In genomic region chr4:150239087-150239480, GRCm38 (mm10) we compare ENCODE assay signal across 9 mouse cellular contexts. TPM values are rescaled to one million over a fixed set of nuclear protein-coding genes. Genes with fewer than 3 reads are reported as not detected.
A peak's percentile ranks its signal among the peaks of the same experiment; 100 is the strongest.
DNase-seq lines count a peak whose midpoint lies in the region; ATAC-seq and TF ChIP-seq lines count a peak whose summit lies in the region.
"Had no signal": no experiment of that assay in that cellular context is flagged by ENCODE, and none has a peak within 500 bp of the region (broad histone marks: within the 10 kb centered on the region; RNA-seq: fewer than 3 reads in every experiment).

No protein-coding gene starts in this region.

- 19% methylated on average over 5 of the region's 5 CpGs for WGBS in heart, embryonic 14.5 days
- WGBS in hindbrain, embryonic 11.5 days = 25% methylated on average over 5 of the region's 5 CpGs
- WGBS in midbrain, embryonic 11.5 days = 24% methylated on average over 5 of the region's 5 CpGs
- WGBS in lung, adult 2 months = 66% methylated on average over 5 of the region's 5 CpGs

- no peak for TF ChIP-seq CTCF in MEL (IDR thresholded peaks at IDR 0.05 in 2 of 3, conservative IDR thresholded peaks at IDR 0.05 in 1 of 3; ENCODE audit: control insufficient read depth in 1 of 3, insufficient read depth in 1 of 3, low read depth in 2 of 3, low read length in 3 of 3, poor library complexity in 1 of 3, severe bottlenecking in 1 of 3)
- TF ChIP-seq CTCF in lung, adult 2 months (IDR thresholded peaks at IDR 0.05; ENCODE audit: insufficient read depth, low read length) = no peak

- H3K27me3 ChIP-seq in heart, embryonic 14.5 days (ENCODE audit: control insufficient read depth, insufficient read depth, low read length) = no peaks in the 10 kb centered on the region
- no peaks in the 10 kb centered on the region for H3K27me3 ChIP-seq in MEL (ENCODE audit: control insufficient read depth in 1 of 2, insufficient read depth in 2 of 2, low read length in 2 of 2)
- H3K27me3 ChIP-seq in hindbrain, embryonic 11.5 days (ENCODE audit: control insufficient read depth, insufficient read depth, low read length) = no peaks in the 10 kb centered on the region
- no peaks in the 10 kb centered on the region for H3K27me3 ChIP-seq in midbrain, embryonic 11.5 days (ENCODE audit: control insufficient read depth, insufficient read depth, low read length)

- intact Hi-C loops in heart, postnatal 14 days (cut with DNase I) = loop anchor here (2.0 kb wide), 1 partner anchor 14 kb away; no protein-coding TSS in a partner anchor

- TF ChIP-seq POLR2A in MEL (IDR thresholded peaks at IDR 0.05; ENCODE audit: control insufficient read depth in 1 of 2, insufficient read depth in 1 of 2, low read depth in 1 of 2, low read length in 2 of 2, poor library complexity in 1 of 2) = no peak
- no peak for TF ChIP-seq POLR2A in lung, adult 2 months (IDR thresholded peaks at IDR 0.05; ENCODE audit: borderline replicate concordance, extremely low read depth, low read depth, low read length)

- H3K79me2 ChIP-seq in MEL (ENCODE audit: control insufficient read depth, insufficient read depth, low read length, poor library complexity) = peaks cover 52% of the 10 kb centered on the region

- ATAC-seq in heart, embryonic 14.5 days (ENCODE audit: insufficient number of reproducible peaks, insufficient read depth, low FRiP score, low read depth) = no peak
- no peak for ATAC-seq in hindbrain, embryonic 11.5 days (ENCODE audit: low FRiP score)
- no peak for ATAC-seq in midbrain, embryonic 11.5 days (ENCODE audit: low FRiP score)

- peak overlapping the region; percentile 80 to 99 for H3K27ac ChIP-seq in heart, embryonic 14.5 days (replicated peaks in 1 of 2; ENCODE audit: control insufficient read depth in 1 of 2, insufficient read depth in 1 of 2, low read depth in 2 of 2, low read length in 2 of 2)
- peak overlapping the region; percentile 88 for H3K27ac ChIP-seq in MEL (ENCODE audit: control insufficient read depth, low read depth, low read length)
- H3K27ac ChIP-seq in hindbrain, embryonic 11.5 days (ENCODE audit: low read depth, low read length) = no peak overlapping the region
- H3K27ac ChIP-seq in midbrain, embryonic 11.5 days (ENCODE audit: low read depth, low read length) = no peak overlapping the region

- no peak for TF ChIP-seq RAD21 in MEL (IDR thresholded peaks at IDR 0.05; ENCODE audit: low read depth, low read length)

- H3K4me3 ChIP-seq in heart, embryonic 14.5 days (ENCODE audit: control insufficient read depth in 1 of 2, insufficient read depth in 1 of 2, low read depth in 1 of 2, low read length in 2 of 2) = peak overlapping the region; percentile 64 to 96
- peak overlapping the region; percentile 50 to 99 for H3K4me3 ChIP-seq in MEL (ENCODE audit: control insufficient read depth in 1 of 2, insufficient read depth in 1 of 2, low read depth in 2 of 2, low read length in 2 of 2)
- H3K4me3 ChIP-seq in hindbrain, embryonic 11.5 days (ENCODE audit: low read depth, low read length) = peak overlapping the region; percentile 68
- H3K4me3 ChIP-seq in midbrain, embryonic 11.5 days (ENCODE audit: low read depth, low read length) = peak overlapping the region; percentile 85
- no peak overlapping the region for H3K4me3 ChIP-seq in lung, adult 2 months (replicated peaks; ENCODE audit: extremely low read depth, low read depth, low read length)

- no peak for TF ChIP-seq EP300 in MEL (IDR thresholded peaks at IDR 0.05; ENCODE audit: low read depth in 1 of 2, low read length in 2 of 2)

- H3K9me3 ChIP-seq in heart, embryonic 14.5 days (ENCODE audit: control insufficient read depth, low read length) = no peaks in the 10 kb centered on the region
- no peaks in the 10 kb centered on the region for H3K9me3 ChIP-seq in MEL (replicated peaks; ENCODE audit: insufficient read depth, low read length)
- H3K9me3 ChIP-seq in hindbrain, embryonic 11.5 days (ENCODE audit: control insufficient read depth, low read length) = no peaks in the 10 kb centered on the region
- H3K9me3 ChIP-seq in midbrain, embryonic 11.5 days (ENCODE audit: control insufficient read depth, low read length) = no peaks in the 10 kb centered on the region

- peaks cover 10 to 48% of the 10 kb centered on the region in 2 experiments for H3K4me1 ChIP-seq in heart, embryonic 14.5 days (ENCODE audit: control insufficient read depth in 2 of 2, insufficient read depth in 2 of 2, low read length in 2 of 2)
- H3K4me1 ChIP-seq in MEL (ENCODE audit: control insufficient read depth in 1 of 2, insufficient read depth in 2 of 2, low read length in 2 of 2) = peaks cover 7 to 37% of the 10 kb centered on the region in 2 experiments
- peaks cover 7% of the 10 kb centered on the region; the same call in 1 of the 2 replicates for H3K4me1 ChIP-seq in hindbrain, embryonic 11.5 days (replicated peaks; ENCODE audit: control insufficient read depth, insufficient read depth, low read length)
- peaks cover 20% of the 10 kb centered on the region for H3K4me1 ChIP-seq in midbrain, embryonic 11.5 days (ENCODE audit: control insufficient read depth, insufficient read depth, low read length)
- peaks cover 13% of the 10 kb centered on the region for H3K4me1 ChIP-seq in lung, adult 2 months (ENCODE audit: control insufficient read depth, insufficient read depth, low read length)

- no peak for DNase-seq in heart, postnatal 14 days
- DNase-seq in MEL (ENCODE audit: low read depth, low spot score) = no peak
- peak; percentile 22 for DNase-seq in hindbrain, embryonic 11.5 days (ENCODE audit: low spot score)
- DNase-seq in midbrain, embryonic 11.5 days (ENCODE audit: low spot score, missing footprints) = no peak
- DNase-seq in lung, adult 2 months = no peak
- no peak for DNase-seq in lung, postnatal 36 days
- no peak for DNase-seq in right cerebral cortex, adult 18-20 months
- DNase-seq: gastrocnemius, postnatal 14 days had no signal

- H3K36me3 ChIP-seq in heart, embryonic 14.5 days (ENCODE audit: control insufficient read depth, insufficient read depth, low read length) = peaks cover 55% of the 10 kb centered on the region
- H3K36me3 ChIP-seq in MEL (ENCODE audit: control insufficient read depth in 1 of 2, insufficient read depth in 2 of 2, low read length in 2 of 2) = peaks cover 19 to 40% of the 10 kb centered on the region in 2 experiments
- H3K36me3 ChIP-seq in hindbrain, embryonic 11.5 days (ENCODE audit: control insufficient read depth, insufficient read depth, low read length) = peaks cover 15% of the 10 kb centered on the region
- H3K36me3 ChIP-seq in midbrain, embryonic 11.5 days (ENCODE audit: control insufficient read depth, insufficient read depth, low read length) = peaks cover 27% of the 10 kb centered on the region

- H3K4me2 ChIP-seq in heart, embryonic 14.5 days (ENCODE audit: low read length) = peak overlapping the region; percentile 71
- H3K4me2 ChIP-seq in hindbrain, embryonic 11.5 days (replicated peaks; ENCODE audit: low read depth, low read length) = peak overlapping the region; percentile 56
- H3K4me2 ChIP-seq in midbrain, embryonic 11.5 days = peak overlapping the region; percentile 68

- peak overlapping the region; percentile 99 for H3K9ac ChIP-seq in heart, embryonic 14.5 days (ENCODE audit: low read length)
- peak overlapping the region; percentile 92 for H3K9ac ChIP-seq in MEL (ENCODE audit: control insufficient read depth, low read depth, low read length, poor library complexity, severe bottlenecking)
- no peak overlapping the region; the same call in 1 of the 2 replicates for H3K9ac ChIP-seq in hindbrain, embryonic 11.5 days (ENCODE audit: low read depth, low read length)
- no peak overlapping the region; the same call in 1 of the 2 replicates for H3K9ac ChIP-seq in midbrain, embryonic 11.5 days (ENCODE audit: low read length)

TF ChIP-seq in MEL, 35 proteins besides CTCF, POLR2A, EP300 and RAD21:
- TF ChIP-seq ZMIZ1 (IDR thresholded peaks at IDR 0.05; ENCODE audit: low read depth, low read length) (no peak), MYB (IDR thresholded peaks at IDR 0.05; ENCODE audit: low read depth, low read length) (no peak), SIN3A (IDR thresholded peaks at IDR 0.05; ENCODE audit: low read length) (no peak)

RNA-seq across cellular contexts. Expression of gene Eno1, which starts 2.6 kb away (rescaled TPM):
- polyA plus RNA-seq in heart, embryonic 14.5 days (2014; fragmentation: Nextera tagmentation; extraction: Ambion mirVana) = 1,771 and 1,859 TPM in 2 replicates
- total RNA-seq in heart, postnatal 14 days (2021) = 100 to 1,000 TPM; 165 to 170 TPM
- total RNA-seq in MEL (2012; rRNA removed) = 254 and 516 TPM in 2 replicates
- 1,000 to 10,000 TPM in 1 of 2 experiments, 100 to 1,000 TPM in 1; 737 to 5,492 TPM for polyA plus RNA-seq in MEL (2012; ENCODE audit: insufficient read depth in 1 of 2, insufficient read length in 2 of 2, low read depth in 1 of 2, low replicate concordance in 2 of 2, missing spikeins in 1 of 2)
- polyA plus RNA-seq in hindbrain, embryonic 11.5 days (2014; fragmentation: Nextera tagmentation; extraction: Ambion mirVana) = 1,515 and 1,668 TPM in 2 replicates
- polyA plus RNA-seq in midbrain, embryonic 11.5 days (2014; fragmentation: Nextera tagmentation; extraction: Ambion mirVana) = 1,438 and 1,518 TPM in 2 replicates
- polyA plus RNA-seq in lung, adult 2 months (2012; rRNA removed) = 90.4 and 220 TPM in 2 replicates

RNA-seq across cellular contexts. Expression of gene Car6, which starts 38.0 kb away (rescaled TPM):
- not detected in 2 replicates for polyA plus RNA-seq in heart, embryonic 14.5 days (2014; fragmentation: Nextera tagmentation; extraction: Ambion mirVana)
- total RNA-seq in heart, postnatal 14 days (2021) = not detected
- total RNA-seq in MEL (2012; rRNA removed) = not detected in 2 replicates
- under 1 TPM in 1 of 2 experiments, not detected in 1; 0.19 TPM for polyA plus RNA-seq in MEL (2012; ENCODE audit: insufficient read depth in 1 of 2, insufficient read length in 2 of 2, low read depth in 1 of 2, low replicate concordance in 2 of 2, missing spikeins in 1 of 2)
- polyA plus RNA-seq in hindbrain, embryonic 11.5 days (2014; fragmentation: Nextera tagmentation; extraction: Ambion mirVana) = 0.21 TPM in 1 of 2 replicates, not detected in the other
- 0.25 TPM in 1 of 2 replicates, not detected in the other for polyA plus RNA-seq in midbrain, embryonic 11.5 days (2014; fragmentation: Nextera tagmentation; extraction: Ambion mirVana)
- polyA plus RNA-seq in lung, adult 2 months (2012; rRNA removed) = 0.11 TPM in 1 of 2 replicates, not detected in the other

RNA-seq across cellular contexts. Expression of gene Rere, which starts 42.4 kb away (rescaled TPM):
- polyA plus RNA-seq in heart, embryonic 14.5 days (2014; fragmentation: Nextera tagmentation; extraction: Ambion mirVana) = 25.9 and 28.5 TPM in 2 replicates
- 10 to 100 TPM; 52.5 to 62.6 TPM for total RNA-seq in heart, postnatal 14 days (2021)
- total RNA-seq in MEL (2012; rRNA removed) = 4.1 and 5.8 TPM in 2 replicates
- polyA plus RNA-seq in MEL (2012; ENCODE audit: insufficient read depth in 1 of 2, insufficient read length in 2 of 2, low read depth in 1 of 2, low replicate concordance in 2 of 2, missing spikeins in 1 of 2) = 10 to 100 TPM in 1 of 2 experiments, not detected in 1; 31.8 TPM
- polyA plus RNA-seq in hindbrain, embryonic 11.5 days (2014; fragmentation: Nextera tagmentation; extraction: Ambion mirVana) = 40.5 and 50.0 TPM in 2 replicates
- polyA plus RNA-seq in midbrain, embryonic 11.5 days (2014; fragmentation: Nextera tagmentation; extraction: Ambion mirVana) = 34.2 and 36.8 TPM in 2 replicates
- polyA plus RNA-seq in lung, adult 2 months (2012; rRNA removed) = 36.0 and 42.0 TPM in 2 replicates

Comparison
In these comparisons a context has a peak if more than half of its experiments do, and no peak if none do; other contexts are left out.
1. H3K27ac ChIP-seq: peak in heart, embryonic 14.5 days (2 of 2) and MEL (single experiment); none in hindbrain, embryonic 11.5 days (single experiment) and midbrain, embryonic 11.5 days (single experiment).
2. H3K9ac ChIP-seq: peak in heart, embryonic 14.5 days (single experiment) and MEL (single experiment); none in hindbrain, embryonic 11.5 days (single experiment) and midbrain, embryonic 11.5 days (single experiment).
3. Peak in every context shown above with its lines, with median percentiles within 50 percentile points of each other: H3K4me2 ChIP-seq.